Mouse (Mus musculus) c-Kit-positive CD71-negative TER-119-negative erythroid progenitor cells, embryonic 14.5 days (primary cell): ENCODE measurements around the gene Sugt1.

Source experiments
- DNase-seq: peaks from one replicate; pipeline ENCODE4 v3.0.0-alpha.2; 2013; ENCODE audit warnings: low read depth

The Sugt1 gene

DNA sequence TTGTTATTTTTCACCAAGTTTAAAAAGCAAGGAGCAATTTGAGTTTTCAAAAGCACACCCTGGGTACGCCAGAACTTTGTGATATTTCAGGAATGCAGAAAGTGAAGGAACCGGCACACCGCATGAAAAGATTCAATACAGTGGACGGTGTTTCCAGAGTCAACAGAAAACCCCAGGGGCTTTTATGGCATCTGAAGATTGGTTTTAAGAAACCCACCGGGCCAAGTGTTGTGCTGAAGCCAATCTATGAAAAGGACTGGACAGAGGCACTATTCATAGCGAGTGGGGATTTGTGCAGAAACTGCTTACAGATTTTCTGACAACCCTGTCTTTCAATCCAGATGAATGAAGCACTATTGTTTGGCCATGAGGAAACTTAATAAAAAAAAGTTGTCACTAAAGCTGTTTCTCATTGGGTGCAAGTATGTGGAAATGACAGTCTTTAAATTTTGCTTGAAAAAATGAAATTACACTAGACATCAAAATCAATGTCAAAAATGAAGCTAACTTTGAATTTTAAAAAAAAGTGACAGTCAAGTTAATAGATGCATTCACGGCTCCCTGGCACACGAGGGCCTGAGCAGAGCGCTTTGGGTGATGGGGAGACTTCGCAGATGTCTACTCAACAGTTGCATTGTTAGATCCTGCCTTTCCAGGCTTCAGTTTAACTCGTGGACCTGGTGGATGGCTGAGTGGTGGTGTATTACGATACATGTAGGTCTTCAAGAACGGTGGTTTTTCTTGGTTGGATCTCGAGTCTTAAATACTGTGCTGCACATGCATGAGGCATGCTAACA is 90.6 kb downstream of the Sugt1 start:
- no peak for DNase-seq

DNA sequence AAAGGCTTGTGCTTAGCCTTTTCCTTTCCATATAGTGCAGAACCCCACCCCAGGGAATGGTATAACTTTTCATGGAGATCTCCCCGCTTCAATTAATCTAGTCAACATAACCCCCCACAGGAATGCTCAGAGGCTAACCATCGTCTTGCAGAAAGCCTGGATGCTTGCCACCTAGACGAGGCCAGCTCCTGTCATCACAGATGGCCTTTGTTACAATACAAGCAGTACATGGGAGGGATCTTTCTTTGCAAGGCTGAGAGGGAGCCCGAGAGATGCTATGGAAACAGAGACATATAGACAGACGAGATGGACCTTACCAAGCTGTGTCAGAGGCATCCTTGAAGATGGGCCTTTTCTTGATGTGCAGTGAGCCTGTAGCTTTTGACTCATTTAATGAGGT is 93.2 kb downstream of the Sugt1 start:
- no peak for DNase-seq
